Comparison of ENCODE assay signal across 9 mouse cellular contexts in the genomic region with DNA sequence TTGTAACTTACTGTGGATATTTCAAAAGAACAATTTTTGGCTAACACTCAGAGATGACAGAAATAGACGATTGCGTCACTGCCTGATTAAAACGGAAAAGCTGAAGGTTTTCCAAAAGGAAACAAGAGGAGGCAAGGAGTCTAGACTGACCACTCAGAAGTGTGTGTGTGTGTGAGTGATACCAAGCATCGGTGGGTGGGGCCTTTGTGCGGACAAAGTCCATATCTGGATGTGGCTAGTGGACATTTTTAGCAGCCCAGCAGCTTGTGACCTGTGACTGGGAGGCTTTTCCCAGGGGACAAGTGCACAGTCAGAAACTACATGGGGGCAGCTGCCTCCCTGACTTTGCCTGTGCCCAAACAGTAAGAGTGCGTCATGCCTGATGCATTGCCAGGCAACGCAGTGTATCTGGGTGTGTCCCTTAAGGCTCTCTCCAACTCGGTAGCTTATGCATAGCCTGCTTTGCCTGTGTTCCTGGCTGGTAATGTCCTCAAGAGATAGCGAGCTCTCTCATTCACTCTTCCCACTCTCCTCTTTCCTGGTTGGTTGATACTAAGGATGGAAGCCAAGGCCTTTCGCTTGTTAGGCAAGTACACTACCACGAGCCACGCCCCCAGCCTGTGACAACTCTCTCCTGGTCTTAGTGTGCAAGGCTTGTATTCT. TPM values are rescaled to one million over a fixed set of nuclear protein-coding genes. Genes with fewer than 3 reads are reported as not detected.
DNase-seq lines count a peak whose midpoint lies in the region; ATAC-seq and TF ChIP-seq lines count a peak whose summit lies in the region.
"Had no signal": no experiment of that assay in that cellular context is flagged by ENCODE, and none has a peak within 500 bp of the region (broad histone marks: within the 10 kb centered on the region; RNA-seq: fewer than 3 reads in every experiment).

No protein-coding gene starts in this region.

- ATAC-seq in stomach, embryonic 14.5 days (ENCODE audit: insufficient number of reproducible peaks, insufficient read depth, low FRiP score, low read depth), result peak; percentile 66

- peak overlapping the region; percentile 85 for H3K27ac ChIP-seq in ES-Bruce4 (ENCODE audit: insufficient read depth, low read length)
- H3K27ac ChIP-seq in heart, adult 2 months, result peak overlapping the region; percentile 99
- peak overlapping the region; percentile 52; the same call in 1 of the 2 replicates for H3K27ac ChIP-seq in stomach, embryonic 14.5 days (ENCODE audit: low read length)
- H3K27ac ChIP-seq: hindbrain, embryonic 15.5 days had no signal

- no peaks in the 10 kb centered on the region for H3K36me3 ChIP-seq in ES-Bruce4 (ENCODE audit: control insufficient read depth, insufficient read depth, low read length, poor library complexity, severe bottlenecking)
- peaks cover 3% of the 10 kb centered on the region; the same call in 1 of the 2 replicates for H3K36me3 ChIP-seq in heart, adult 2 months (ENCODE audit: control insufficient read depth, insufficient read depth, low read length)
- no peaks in the 10 kb centered on the region for H3K36me3 ChIP-seq in stomach, embryonic 14.5 days (ENCODE audit: control insufficient read depth, insufficient read depth, low read length)
- H3K36me3 ChIP-seq: hindbrain, embryonic 15.5 days had no signal

- H3K79me2 ChIP-seq in heart, adult 2 months (replicated peaks; ENCODE audit: control insufficient read depth, insufficient read depth, low read length), result no peaks in the 10 kb centered on the region

- H3K4me1 ChIP-seq in ES-Bruce4 (ENCODE audit: control insufficient read depth, insufficient read depth, low read length), result peaks cover 2% of the 10 kb centered on the region
- H3K4me1 ChIP-seq in heart, adult 2 months (ENCODE audit: control insufficient read depth, insufficient read depth, low read length), result peaks cover 14% of the 10 kb centered on the region
- peaks cover 8% of the 10 kb centered on the region; the same call in 1 of the 2 replicates for H3K4me1 ChIP-seq in stomach, embryonic 14.5 days (ENCODE audit: control insufficient read depth, insufficient read depth, low read length)

- WGBS in heart, adult 2 months, result 2% methylated on average over 12 of the region's 12 CpGs
- WGBS in stomach, embryonic 14.5 days, result 61% methylated on average over 12 of the region's 12 CpGs

- peak overlapping the region; percentile 27 for H3K4me3 ChIP-seq in ES-Bruce4 (ENCODE audit: low read depth, low read length)
- peak overlapping the region; percentile 28 for H3K4me3 ChIP-seq in heart, adult 2 months
- no peak overlapping the region for H3K4me3 ChIP-seq in stomach, embryonic 14.5 days (ENCODE audit: low read depth, low read length)
- H3K4me3 ChIP-seq: hindbrain, embryonic 15.5 days had no signal

- no peaks in the 10 kb centered on the region for H3K27me3 ChIP-seq in ES-Bruce4 (ENCODE audit: control insufficient read depth, insufficient read depth, low read length, poor library complexity, severe bottlenecking)
- no peaks in the 10 kb centered on the region for H3K27me3 ChIP-seq in heart, adult 2 months (ENCODE audit: control insufficient read depth, insufficient read depth, low read length)
- H3K27me3 ChIP-seq in stomach, embryonic 14.5 days (ENCODE audit: control insufficient read depth, insufficient read depth, low read length), result no peaks in the 10 kb centered on the region
- H3K27me3 ChIP-seq: hindbrain, embryonic 15.5 days had no signal

- intact Hi-C loops in heart, adult 2 months (cut with DNase I), result loop anchor here (1.0 to 2.0 kb wide), 2 partner anchors 30 to 58 kb away; no protein-coding TSS in a partner anchor

- peak; percentile 99 for DNase-seq in 3T3-L1 (ENCODE audit: low read depth, low spot score)
- peak; percentile 75 for DNase-seq in cerebellum, adult 9-10 months
- DNase-seq in heart, adult 2 months, result peak; percentile 86 to 92
- peak; percentile 86 for DNase-seq in kidney, postnatal 10 days
- DNase-seq in lung, postnatal 10 days, result peak; percentile 94
- no peak for DNase-seq in embryo, embryonic 10 days (ENCODE audit: low spot score)

- no peak for TF ChIP-seq EP300 in ES-Bruce4 (IDR thresholded peaks at IDR 0.05; ENCODE audit: insufficient read depth, low read depth, low read length)
- peak; percentile 93 for TF ChIP-seq EP300 in heart, adult 2 months (IDR thresholded peaks at IDR 0.05; ENCODE audit: insufficient read depth, low read depth, low read length)

- H3K9ac ChIP-seq in ES-Bruce4 (ENCODE audit: low read depth, poor library complexity, severe bottlenecking), result peak overlapping the region; percentile 13; the same call in 1 of the 2 replicates
- H3K9ac ChIP-seq in heart, adult 2 months (ENCODE audit: low read depth, low read length), result peak overlapping the region; percentile 4; the same call in 1 of the 2 replicates
- H3K9ac ChIP-seq in stomach, embryonic 14.5 days (replicated peaks; ENCODE audit: low read depth, low read length), result no peak overlapping the region
- H3K9ac ChIP-seq: hindbrain, embryonic 15.5 days had no signal

- no peaks in the 10 kb centered on the region for H3K9me3 ChIP-seq in ES-Bruce4 (replicated peaks; ENCODE audit: control insufficient read depth, insufficient read depth, low read length, poor library complexity, severe bottlenecking)
- no peaks in the 10 kb centered on the region for H3K9me3 ChIP-seq in stomach, embryonic 14.5 days (ENCODE audit: control insufficient read depth, low read depth, low read length)
- H3K9me3 ChIP-seq: hindbrain, embryonic 15.5 days had no signal

- TF ChIP-seq CTCF in ES-Bruce4 (IDR thresholded peaks at IDR 0.05; ENCODE audit: low read depth, low read length), result no peak
- TF ChIP-seq CTCF in heart, adult 2 months (IDR thresholded peaks at IDR 0.05), result no peak

- no peak for TF ChIP-seq POLR2A in ES-Bruce4 (IDR thresholded peaks at IDR 0.05; ENCODE audit: insufficient read depth, low read length)
- TF ChIP-seq POLR2A in heart, adult 2 months (IDR thresholded peaks at IDR 0.05; ENCODE audit: insufficient read depth, low read depth, low read length), result peak; percentile 79; the same call in 1 of the 2 replicates

- no peak overlapping the region for H3K4me2 ChIP-seq in stomach, embryonic 14.5 days (replicated peaks; ENCODE audit: low read depth, low read length)
- H3K4me2 ChIP-seq: hindbrain, embryonic 15.5 days had no signal

RNA-seq across cellular contexts. Expression of a gene that starts 44.5 kb away (rescaled TPM):
- polyA plus RNA-seq in ES-Bruce4 (2011; ENCODE audit: insufficient read depth, insufficient read length, low read depth, missing spikeins), result not detected in 2 replicates
- total RNA-seq in heart, adult 2 months (2021), result not detected
- polyA plus RNA-seq in heart, adult 2 months (2012; rRNA removed), result 0.12 and 0.18 TPM in 2 replicates
- not detected in 2 replicates for polyA plus RNA-seq in stomach, embryonic 14.5 days (2014; fragmentation: Nextera tagmentation; extraction: Ambion mirVana)
- polyA plus RNA-seq: hindbrain, embryonic 15.5 days had no signal

RNA-seq across cellular contexts. Expression of a gene that starts 44.6 kb away (rescaled TPM):
- not detected in 2 replicates for polyA plus RNA-seq in ES-Bruce4 (2011; ENCODE audit: insufficient read depth, insufficient read length, low read depth, missing spikeins)
- total RNA-seq in heart, adult 2 months (2021), result not detected
- polyA plus RNA-seq in heart, adult 2 months (2012; rRNA removed), result not detected in 2 replicates
- polyA plus RNA-seq in stomach, embryonic 14.5 days (2014; fragmentation: Nextera tagmentation; extraction: Ambion mirVana), result not detected in 2 replicates

RNA-seq across cellular contexts. Expression of a gene that starts 55.9 kb away (rescaled TPM):
- 3,893 and 3,930 TPM in 2 replicates for polyA plus RNA-seq in ES-Bruce4 (2011; ENCODE audit: insufficient read depth, insufficient read length, low read depth, missing spikeins)
- total RNA-seq in heart, adult 2 months (2021), result 100 to 1,000 TPM; 200 to 227 TPM
- polyA plus RNA-seq in heart, adult 2 months (2012; rRNA removed), result 169 and 177 TPM in 2 replicates
- 2,677 and 2,766 TPM in 2 replicates for polyA plus RNA-seq in stomach, embryonic 14.5 days (2014; fragmentation: Nextera tagmentation; extraction: Ambion mirVana)

Comparison
In these comparisons a context has a peak if more than half of its experiments do, and no peak if none do; other contexts are left out.
1. RNA of a gene that starts 55.9 kb away (polyA plus RNA-seq): 3,893 to 3,930 TPM in ES-Bruce4 and 2,677 to 2,766 TPM in stomach, embryonic 14.5 days; 169 to 177 TPM in heart, adult 2 months; every median in the first group is over 10 times any median in the second.
2. Peak in every context shown above with its lines, with median percentiles within 50 percentile points of each other: H3K27ac ChIP-seq.